20 mouse cellular contexts compared by ENCODE assay signal in the genomic region with DNA sequence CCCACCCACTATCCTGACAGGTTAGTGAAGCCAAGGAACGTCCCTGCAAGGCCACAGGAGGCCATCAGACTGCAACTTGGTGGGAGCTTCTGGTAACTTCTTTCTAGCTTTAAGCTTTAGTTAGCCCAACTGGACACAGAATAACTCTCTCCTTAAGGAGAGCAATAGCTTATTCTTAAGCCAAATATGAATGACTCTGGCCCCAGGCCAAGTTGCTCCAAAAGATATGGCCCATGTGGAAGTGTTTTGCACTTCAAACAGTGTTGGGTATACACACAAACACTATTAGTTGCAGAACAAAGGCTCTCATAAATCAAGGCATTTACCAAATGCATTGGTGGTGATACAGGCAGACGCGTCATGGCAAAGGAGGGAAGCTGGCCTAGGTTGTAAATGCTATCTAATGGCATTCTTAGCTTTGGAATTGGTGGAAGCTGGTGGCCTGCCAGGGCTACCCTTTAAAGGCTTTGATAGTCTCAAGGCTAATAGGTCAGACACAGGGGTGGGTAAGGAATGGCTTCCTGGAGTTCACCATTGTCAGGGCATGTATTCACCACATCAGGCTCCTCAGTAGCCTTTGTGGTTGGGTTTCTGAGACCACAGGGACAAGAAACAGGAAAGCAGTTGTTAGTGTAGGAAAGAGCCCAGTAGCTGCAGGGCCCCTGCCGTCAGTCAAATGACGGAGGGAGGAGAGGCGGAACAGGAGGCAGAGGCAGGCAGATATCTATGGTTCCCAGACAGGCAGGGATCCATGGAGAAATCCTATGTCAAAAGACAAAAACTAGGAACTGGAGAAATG. TPM values are rescaled to one million over a fixed set of nuclear protein-coding genes. Genes with fewer than 3 reads are reported as not detected.
DNase-seq lines count a peak whose midpoint lies in the region; ATAC-seq lines count a peak whose summit lies in the region.
"Had no signal": no experiment of that assay in that cellular context is flagged by ENCODE, and none has a peak within 500 bp of the region (broad histone marks: within the 10 kb centered on the region; RNA-seq: fewer than 3 reads in every experiment).

No protein-coding gene starts in this region.

- H3K4me1 ChIP-seq in midbrain, embryonic 11.5 days (ENCODE audit: control insufficient read depth, insufficient read depth, low read length) = no peaks in the 10 kb centered on the region
- H3K4me1 ChIP-seq in midbrain, embryonic 14.5 days (ENCODE audit: control insufficient read depth, insufficient read depth, low read length) = no peaks in the 10 kb centered on the region
- no peaks in the 10 kb centered on the region for H3K4me1 ChIP-seq in forebrain, embryonic 15.5 days
- H3K4me1 ChIP-seq: forebrain, embryonic 12.5 days had no signal

- no peak overlapping the region for H3K27ac ChIP-seq in midbrain, embryonic 11.5 days (ENCODE audit: low read depth, low read length)
- no peak overlapping the region for H3K27ac ChIP-seq in midbrain, embryonic 14.5 days (replicated peaks; ENCODE audit: low read depth, low read length)
- H3K27ac ChIP-seq in forebrain, embryonic 15.5 days (replicated peaks) = no peak overlapping the region
- H3K27ac ChIP-seq: embryonic facial prominence, embryonic 10.5 days; forebrain, embryonic 12.5 days; liver, embryonic 14.5 days; stomach, postnatal 0 days had no signal

- H3K36me3 ChIP-seq in midbrain, embryonic 11.5 days (ENCODE audit: control insufficient read depth, insufficient read depth, low read length) = no peaks in the 10 kb centered on the region
- H3K36me3 ChIP-seq in midbrain, embryonic 14.5 days (ENCODE audit: control insufficient read depth, insufficient read depth, low read length) = no peaks in the 10 kb centered on the region
- no peaks in the 10 kb centered on the region for H3K36me3 ChIP-seq in forebrain, embryonic 15.5 days
- H3K36me3 ChIP-seq: embryonic facial prominence, embryonic 10.5 days; forebrain, embryonic 12.5 days had no signal

- H3K4me2 ChIP-seq in midbrain, embryonic 11.5 days = no peak overlapping the region
- H3K4me2 ChIP-seq in midbrain, embryonic 14.5 days (ENCODE audit: low read length) = no peak overlapping the region
- no peak overlapping the region for H3K4me2 ChIP-seq in forebrain, embryonic 15.5 days (replicated peaks)
- H3K4me2 ChIP-seq: forebrain, embryonic 12.5 days had no signal

- no peaks in the 10 kb centered on the region for H3K9me3 ChIP-seq in midbrain, embryonic 11.5 days (ENCODE audit: control insufficient read depth, low read length)
- no peaks in the 10 kb centered on the region for H3K9me3 ChIP-seq in midbrain, embryonic 14.5 days (ENCODE audit: control insufficient read depth, low read length)
- H3K9me3 ChIP-seq in forebrain, embryonic 15.5 days = no peaks in the 10 kb centered on the region
- H3K9me3 ChIP-seq: embryonic facial prominence, embryonic 10.5 days; forebrain, embryonic 12.5 days had no signal

- no peak overlapping the region for H3K4me3 ChIP-seq in midbrain, embryonic 11.5 days (ENCODE audit: low read depth, low read length)
- H3K4me3 ChIP-seq in midbrain, embryonic 14.5 days (replicated peaks; ENCODE audit: low read depth, low read length) = no peak overlapping the region
- no peak overlapping the region for H3K4me3 ChIP-seq in forebrain, embryonic 15.5 days
- H3K4me3 ChIP-seq: embryonic facial prominence, embryonic 10.5 days; forebrain, embryonic 12.5 days had no signal

- H3K9ac ChIP-seq in midbrain, embryonic 11.5 days (ENCODE audit: low read length) = no peak overlapping the region
- H3K9ac ChIP-seq in midbrain, embryonic 14.5 days (replicated peaks; ENCODE audit: low read length) = no peak overlapping the region
- H3K9ac ChIP-seq in forebrain, embryonic 15.5 days (replicated peaks) = no peak overlapping the region
- H3K9ac ChIP-seq: forebrain, embryonic 12.5 days; liver, embryonic 14.5 days had no signal

- 74% methylated on average over 6 of the region's 6 CpGs for WGBS in midbrain, embryonic 11.5 days
- 73% methylated on average over 6 of the region's 6 CpGs for WGBS in midbrain, embryonic 14.5 days
- WGBS in forebrain, embryonic 15.5 days = 63% methylated on average over 6 of the region's 6 CpGs

- no peak for ATAC-seq in midbrain, embryonic 11.5 days (ENCODE audit: low FRiP score)
- ATAC-seq in midbrain, embryonic 14.5 days (ENCODE audit: low FRiP score, low TSS enrichment) = no peak
- peak; percentile 50 for ATAC-seq in granulocyte monocyte progenitor cell, adult 5-6 weeks (replicated peaks; ENCODE audit: poor library complexity, severe bottlenecking)
- ATAC-seq in forebrain, embryonic 15.5 days (replicated peaks) = no peak

- DNase-seq in midbrain, embryonic 11.5 days (ENCODE audit: low spot score, missing footprints) = peak; percentile 41
- DNase-seq in midbrain, embryonic 14.5 days = no peak
- peak; percentile 34 for DNase-seq in R1 (ENCODE audit: low read depth, low spot score)
- no peak for DNase-seq in layer of hippocampus, postnatal 14 days (ENCODE audit: low spot score in 2 of 2)
- no peak for DNase-seq in urinary bladder, postnatal 36 days (ENCODE audit: low spot score in 2 of 2)
- DNase-seq: adrenal gland, postnatal 10 days; cerebellum, adult 11-12 months; cerebellum, postnatal 25 days; gastrocnemius, postnatal 25 days; kidney, adult 18-20 months; kidney, postnatal 25 days; layer of hippocampus, adult 9-11 months; lung, postnatal 10 days; retina, postnatal 1 day had no signal

- H3K27me3 ChIP-seq in midbrain, embryonic 11.5 days (ENCODE audit: control insufficient read depth, insufficient read depth, low read length) = no peaks in the 10 kb centered on the region
- H3K27me3 ChIP-seq in midbrain, embryonic 14.5 days (ENCODE audit: control insufficient read depth, insufficient read depth, low read length) = no peaks in the 10 kb centered on the region
- no peaks in the 10 kb centered on the region for H3K27me3 ChIP-seq in forebrain, embryonic 15.5 days
- H3K27me3 ChIP-seq: forebrain, embryonic 12.5 days had no signal

RNA-seq across cellular contexts. Expression of gene Pstpip1, which starts 16.7 kb away (rescaled TPM):
- 0.33 TPM in 1 of 2 replicates, not detected in the other for polyA plus RNA-seq in midbrain, embryonic 11.5 days (2014; fragmentation: Nextera tagmentation; extraction: Ambion mirVana)
- polyA plus RNA-seq in midbrain, embryonic 14.5 days (2014; fragmentation: Nextera tagmentation; extraction: Ambion mirVana) = 0.24 and 1.0 TPM in 2 replicates
- 65.1 and 77.0 TPM in 2 replicates for total RNA-seq in granulocyte monocyte progenitor cell, adult 5-6 weeks (2014; fragmentation: Nextera tagmentation)
- 101 and 110 TPM in 2 replicates for total RNA-seq in granulocyte monocyte progenitor cell, adult 5-6 weeks (2017)
- polyA plus RNA-seq in forebrain, embryonic 15.5 days (2015; fragmentation: Nextera tagmentation; extraction: Ambion mirVana) = 0.33 and 0.60 TPM in 2 replicates
- 1 to 10 TPM; 2.9 to 3.5 TPM for total RNA-seq in layer of hippocampus, postnatal 14 days (2021)

RNA-seq across cellular contexts. Expression of gene Tspan3, which starts 58.8 kb away (rescaled TPM):
- 560 and 573 TPM in 2 replicates for polyA plus RNA-seq in midbrain, embryonic 11.5 days (2014; fragmentation: Nextera tagmentation; extraction: Ambion mirVana)
- 555 and 629 TPM in 2 replicates for polyA plus RNA-seq in midbrain, embryonic 14.5 days (2014; fragmentation: Nextera tagmentation; extraction: Ambion mirVana)
- total RNA-seq in granulocyte monocyte progenitor cell, adult 5-6 weeks (2014; fragmentation: Nextera tagmentation) = 58.3 and 66.0 TPM in 2 replicates
- 28.0 and 50.9 TPM in 2 replicates for total RNA-seq in granulocyte monocyte progenitor cell, adult 5-6 weeks (2017)
- 511 and 552 TPM in 2 replicates for polyA plus RNA-seq in forebrain, embryonic 15.5 days (2015; fragmentation: Nextera tagmentation; extraction: Ambion mirVana)
- 100 to 1,000 TPM; 378 to 389 TPM for total RNA-seq in layer of hippocampus, postnatal 14 days (2021)

Comparison
In these comparisons a context has a peak if more than half of its experiments do, and no peak if none do; other contexts are left out.
1. DNase-seq: peak in midbrain, embryonic 11.5 days (single experiment) and R1 (single experiment); none in midbrain, embryonic 14.5 days (single experiment), layer of hippocampus, postnatal 14 days (0 of 2) and urinary bladder, postnatal 36 days (0 of 2).